Mouse (Mus musculus) CH12.LX (cell line): ENCODE measurements around the gene Nid2.

Experiments used
- CTCF ChIP-seq, 2 experiments: IDR thresholded peaks in 1 of 2; conservative IDR thresholded peaks in 1 of 2; 2 replicates each; pipeline ENCODE4 v1.5.1; 2011 to 2012; ENCODE audit warnings: low read depth in 2 of 2, low read length in 2 of 2, improper control_type of control experiment in 1 of 2, inconsistent platforms in 1 of 2, mild to moderate bottlenecking in 1 of 2, moderate library complexity in 1 of 2
- EP300 ChIP-seq: IDR thresholded peaks from 2 replicates; pipeline ENCODE4 v1.6.1; 2011; ENCODE audit warnings: low read length, improper control_type of control experiment
- HCFC1 ChIP-seq: IDR thresholded peaks from 2 replicates; pipeline ENCODE4 v1.6.1; 2012; ENCODE audit warnings: low read depth, mild to moderate bottlenecking, inconsistent platforms, low read length, improper control_type of control experiment
- MAZ ChIP-seq: IDR thresholded peaks from 2 replicates; pipeline ENCODE4 v1.6.1; 2012; ENCODE audit warnings: low read depth, mild to moderate bottlenecking, inconsistent platforms, low read length, improper control_type of control experiment, moderate library complexity
- NRF1 ChIP-seq: IDR thresholded peaks from 2 replicates; pipeline ENCODE4 v1.6.1; 2014; ENCODE audit warnings: low read depth, mild to moderate bottlenecking, inconsistent platforms, low read length, improper control_type of control experiment, moderate library complexity
- RAD21 ChIP-seq: IDR thresholded peaks from 2 replicates; pipeline ENCODE4 v1.6.1; 2011; ENCODE audit warnings: low read depth, mild to moderate bottlenecking, low read length, improper control_type of control experiment, moderate library complexity
- USF1 ChIP-seq: IDR thresholded peaks from 2 replicates; pipeline ENCODE4 v1.6.1; 2014; ENCODE audit warnings: low read depth, mild to moderate bottlenecking, inconsistent platforms, low read length, improper control_type of control experiment

- TF ChIP-seq CTCF (conservative IDR thresholded peaks at IDR 0.05 in 1 of 2, IDR thresholded peaks at IDR 0.05 in 1 of 2; ENCODE audit: low read depth in 2 of 2, low read length in 2 of 2) (no peak), USF1 (no peak), EP300 (no peak), MAZ (no peak), RAD21 (no peak), HCFC1 (no peak), NRF1 (no peak)
Observed at GRCm38 (mm10) chr14:19707721-19708507, 43.2 kb upstream of the Nid2 start.
